Mouse (Mus musculus) testis, adult 2 months (tissue): ENCODE data around the gene Invs.

ENCODE experiments used
- CTCF ChIP-seq: fragments of 200-500 bp; IDR thresholded peaks from 2 replicates; pipeline ENCODE4 v1.5.1; 2012; ENCODE audit warnings: low read depth, mild to moderate bottlenecking, inconsistent platforms, low read length, moderate library complexity; ENCODE audit not compliant: control insufficient read depth, insufficient read depth, insufficient replicate concordance
- POLR2A ChIP-seq: fragments of 200-500 bp; IDR thresholded peaks from 2 replicates; pipeline ENCODE4 v1.6.1; 2012; ENCODE audit warnings: low read depth, mild to moderate bottlenecking, inconsistent platforms, low read length, moderate library complexity; ENCODE audit not compliant: control insufficient read depth

- no peak for TF ChIP-seq CTCF
- TF ChIP-seq POLR2A, result no peak
These were observed 91.5 kb downstream of the Invs start for GRCm38 (mm10) chr4:48371037-48371436.
